Mouse (Mus musculus): ENCODE data around the gene Helq. TPM values are rescaled to one million over a fixed set of nuclear protein-coding genes. Genes with fewer than 3 reads are reported as not detected.

Helq gene
- polyA plus RNA-seq, 1 experiment from 2014 or later, result 20.3 TPM

- no peak for ATAC-seq (ENCODE audit: insufficient number of reproducible peaks, insufficient read depth, low FRiP score, low TSS enrichment, low read depth)
- H3K36me3 ChIP-seq, result peaks cover 74% of the 10 kb centered on the region
Measured at GRCm38 (mm10) chr5:100776900-100777299, 21.5 kb downstream of the Helq start.

GRCm38 (mm10) chr5:100775778-100776404 is 22.5 kb downstream of the Helq start:
- Histone ChIP-seq H3K9me3 (no peaks in the 10 kb centered on the region), H3K4me3 (no peak overlapping the region), H3K4me1 (no peaks in the 10 kb centered on the region), H3K27ac (no peak overlapping the region), H3K36me3 (peaks cover 74% of the 10 kb centered on the region), H3K9ac (no peak overlapping the region), H3K4me2 (no peak overlapping the region), H3K27me3 (no peaks in the 10 kb centered on the region)
- ATAC-seq (ENCODE audit: insufficient number of reproducible peaks, insufficient read depth, low FRiP score, low TSS enrichment, low read depth), result no peak
- 90% methylated on average over 13 of the region's 13 CpGs for WGBS

More at GRCm38 (mm10) chr5:100776900-100777299, 21.5 kb downstream of the Helq start:
- no peaks in the 10 kb centered on the region for H3K9me3 ChIP-seq
- no peaks in the 10 kb centered on the region for H3K4me1 ChIP-seq
- no peak overlapping the region for H3K27ac ChIP-seq
- no peak overlapping the region for H3K9ac ChIP-seq
- no peak overlapping the region for H3K4me2 ChIP-seq
- H3K27me3 ChIP-seq, result no peaks in the 10 kb centered on the region
- WGBS, result 94% methylated on average over 5 of the region's 5 CpGs
- no peak overlapping the region for H3K4me3 ChIP-seq

GRCm38 (mm10) chr5:100771575-100771974 is 26.8 kb downstream of the Helq start:
- Histone ChIP-seq H3K9ac (no peak overlapping the region), H3K9me3 (no peaks in the 10 kb centered on the region), H3K4me2 (no peak overlapping the region), H3K27me3 (no peaks in the 10 kb centered on the region), H3K36me3 (peaks cover 78% of the 10 kb centered on the region), H3K4me1 (no peaks in the 10 kb centered on the region), H3K4me3 (no peak overlapping the region), H3K27ac (no peak overlapping the region)
- 90% methylated on average over 4 of the region's 4 CpGs for WGBS
- no peak for ATAC-seq (ENCODE audit: insufficient number of reproducible peaks, insufficient read depth, low FRiP score, low TSS enrichment, low read depth)

- H3K27ac ChIP-seq, result no peak overlapping the region
- ATAC-seq (ENCODE audit: insufficient number of reproducible peaks, insufficient read depth, low FRiP score, low TSS enrichment, low read depth), result no peak
- H3K27me3 ChIP-seq, result no peaks in the 10 kb centered on the region
- no peak overlapping the region for H3K9ac ChIP-seq
- H3K9me3 ChIP-seq, result no peaks in the 10 kb centered on the region
- no peak overlapping the region for H3K4me2 ChIP-seq
- 94% methylated on average over 7 of the region's 7 CpGs for WGBS
- no peaks in the 10 kb centered on the region for H3K4me1 ChIP-seq
- H3K36me3 ChIP-seq, result peaks cover 82% of the 10 kb centered on the region
- no peak overlapping the region for H3K4me3 ChIP-seq
Measured at GRCm38 (mm10) chr5:100766026-100766425, 32.4 kb downstream of the Helq start.

- no peak for ATAC-seq (ENCODE audit: insufficient number of reproducible peaks, insufficient read depth, low FRiP score, low TSS enrichment, low read depth)
- H3K4me3 ChIP-seq, result no peak overlapping the region
- H3K27me3 ChIP-seq, result no peaks in the 10 kb centered on the region
- no peak overlapping the region for H3K9ac ChIP-seq
- H3K9me3 ChIP-seq, result no peaks in the 10 kb centered on the region
- no peak overlapping the region for H3K27ac ChIP-seq
- no peaks in the 10 kb centered on the region for H3K4me1 ChIP-seq
- peaks cover 48% of the 10 kb centered on the region for H3K36me3 ChIP-seq
- H3K4me2 ChIP-seq, result no peak overlapping the region
- 87% methylated on average over 7 of the region's 7 CpGs for WGBS
Measured at GRCm38 (mm10) chr5:100761736-100762135, 36.7 kb downstream of the Helq start.

- no peaks in the 10 kb centered on the region for H3K9me3 ChIP-seq
- no peaks in the 10 kb centered on the region for H3K27me3 ChIP-seq
- H3K4me1 ChIP-seq, result no peaks in the 10 kb centered on the region
- no peak overlapping the region for H3K4me2 ChIP-seq
- H3K27ac ChIP-seq, result no peak overlapping the region
- H3K4me3 ChIP-seq, result no peak overlapping the region
- peaks cover 36% of the 10 kb centered on the region for H3K36me3 ChIP-seq
- H3K9ac ChIP-seq, result no peak overlapping the region
- 89% methylated on average over 10 of the region's 10 CpGs for WGBS
- ATAC-seq (ENCODE audit: insufficient number of reproducible peaks, insufficient read depth, low FRiP score, low TSS enrichment, low read depth), result no peak
Measured at GRCm38 (mm10) chr5:100760049-100760663, 38.2 kb downstream of the Helq start.

GRCm38 (mm10) chr5:100758121-100758520 is 40.3 kb downstream of the Helq start:
- no peak for ATAC-seq (ENCODE audit: insufficient number of reproducible peaks, insufficient read depth, low FRiP score, low TSS enrichment, low read depth)
- WGBS, result 92% methylated on average over 5 of the region's 5 CpGs

GRCm38 (mm10) chr5:100753407-100753806 is 45.0 kb downstream of the Helq start:
- 71% methylated on average over 7 of the region's 7 CpGs for WGBS
- no peak overlapping the region for H3K4me3 ChIP-seq
- H3K27me3 ChIP-seq, result no peaks in the 10 kb centered on the region
- no peaks in the 10 kb centered on the region for H3K4me1 ChIP-seq
- H3K4me2 ChIP-seq, result no peak overlapping the region
- no peaks in the 10 kb centered on the region for H3K36me3 ChIP-seq
- no peak overlapping the region for H3K9ac ChIP-seq
- no peak for ATAC-seq (ENCODE audit: insufficient number of reproducible peaks, insufficient read depth, low FRiP score, low TSS enrichment, low read depth)
- no peak overlapping the region for H3K27ac ChIP-seq
- H3K9me3 ChIP-seq, result no peaks in the 10 kb centered on the region

More at GRCm38 (mm10) chr5:100758121-100758520, 40.3 kb downstream of the Helq start:
- Histone ChIP-seq H3K27me3 (no peaks in the 10 kb centered on the region), H3K4me2 (no peak overlapping the region), H3K4me3 (no peak overlapping the region), H3K36me3 (peaks cover 16% of the 10 kb centered on the region), H3K27ac (no peak overlapping the region), H3K4me1 (no peaks in the 10 kb centered on the region), H3K9ac (no peak overlapping the region), H3K9me3 (no peaks in the 10 kb centered on the region)

- Histone ChIP-seq H3K27me3 (no peaks in the 10 kb centered on the region), H3K4me2 (no peak overlapping the region), H3K4me1 (no peaks in the 10 kb centered on the region), H3K9me3 (no peaks in the 10 kb centered on the region), H3K27ac (no peak overlapping the region), H3K9ac (no peak overlapping the region), H3K36me3 (no peaks in the 10 kb centered on the region), H3K4me3 (no peak overlapping the region)
- no peak for ATAC-seq (ENCODE audit: insufficient number of reproducible peaks, insufficient read depth, low FRiP score, low TSS enrichment, low read depth)
- 75% methylated on average over 4 of the region's 4 CpGs for WGBS
Measured at GRCm38 (mm10) chr5:100751655-100752054, 46.7 kb downstream of the Helq start.

- H3K36me3 ChIP-seq, result no peaks in the 10 kb centered on the region
- no peak overlapping the region for H3K9ac ChIP-seq
- ATAC-seq (ENCODE audit: insufficient number of reproducible peaks, insufficient read depth, low FRiP score, low TSS enrichment, low read depth), result no peak
- no peak overlapping the region for H3K4me3 ChIP-seq
- 83% methylated on average over 10 of the region's 10 CpGs for WGBS
- H3K9me3 ChIP-seq, result no peaks in the 10 kb centered on the region
- H3K27ac ChIP-seq, result no peak overlapping the region
- no peak overlapping the region for H3K4me2 ChIP-seq
- no peaks in the 10 kb centered on the region for H3K27me3 ChIP-seq
- no peaks in the 10 kb centered on the region for H3K4me1 ChIP-seq
Measured at GRCm38 (mm10) chr5:100750617-100751255, 47.7 kb downstream of the Helq start.

GRCm38 (mm10) chr5:100738802-100739201 is 59.6 kb downstream of the Helq start:
- ATAC-seq (ENCODE audit: insufficient number of reproducible peaks, insufficient read depth, low FRiP score, low TSS enrichment, low read depth), result no peak
- no peak overlapping the region for H3K4me3 ChIP-seq
- 0 out of 2 replicates have a peak, but pooled peaks cover 4% of the 10 kb centered on the region for H3K9me3 ChIP-seq
- no peaks in the 10 kb centered on the region for H3K4me1 ChIP-seq
- no peak overlapping the region for H3K27ac ChIP-seq
- no peaks in the 10 kb centered on the region for H3K36me3 ChIP-seq
- H3K9ac ChIP-seq, result no peak overlapping the region
- no peak overlapping the region for H3K4me2 ChIP-seq
- H3K27me3 ChIP-seq, result no peaks in the 10 kb centered on the region
- 95% methylated on average over 8 of the region's 8 CpGs for WGBS

- Histone ChIP-seq H3K27me3 (no peaks in the 10 kb centered on the region), H3K4me1 (no peaks in the 10 kb centered on the region), H3K9me3 (0 out of 2 replicates have a peak, but pooled peaks cover 4% of the 10 kb centered on the region), H3K4me2 (no peak overlapping the region), H3K36me3 (no peaks in the 10 kb centered on the region), H3K4me3 (no peak overlapping the region), H3K9ac (no peak overlapping the region), H3K27ac (no peak overlapping the region)
- 88% methylated on average over 8 of the region's 8 CpGs for WGBS
- ATAC-seq (ENCODE audit: insufficient number of reproducible peaks, insufficient read depth, low FRiP score, low TSS enrichment, low read depth), result no peak
Measured at GRCm38 (mm10) chr5:100736919-100737318, 61.5 kb downstream of the Helq start.

Measured in embryonic facial prominence, embryonic 13.5 days (tissue).